Mouse (Mus musculus) kidney, adult 10 weeks (tissue): ENCODE data around the gene Sirpb1b. TPM values are rescaled to one million over a fixed set of nuclear protein-coding genes. Genes with fewer than 3 reads are reported as not detected.

Source experiments
- polyA plus RNA-seq: library from polyadenylated mRNA; stranded (reverse); fragments of 350-450 nt; fragmentation: Illumina TruSeq; extraction: RNeasy Lipid Tissue Mini Kit (QIAGEN cat#74804); gene quantifications from one replicate; pipeline ENCODE4 v1.2.3, GENCODE M21; 2014; ENCODE audit warnings: low read depth, low replicate concordance

Sirpb1b gene
- polyA plus RNA-seq, result not detected

DNA sequence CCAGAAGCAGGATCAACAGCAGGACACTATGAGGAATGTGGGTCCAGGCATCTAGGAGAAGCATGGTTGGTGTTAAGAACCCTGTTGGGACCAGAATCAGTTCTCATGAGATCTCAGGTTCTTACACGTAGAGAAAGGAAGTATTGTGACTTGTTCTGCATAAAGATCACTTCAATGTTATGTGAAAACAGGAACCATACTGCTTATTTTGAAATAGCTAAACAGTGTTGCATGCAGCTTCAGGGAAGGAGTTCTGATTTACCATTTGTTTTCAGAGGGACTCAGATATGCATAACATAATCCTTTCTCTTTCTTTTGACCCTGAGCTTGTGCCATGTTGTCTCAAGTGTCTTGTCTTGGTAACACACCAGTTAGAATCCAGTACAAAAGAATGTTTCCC, at the start of gene Sirpb1b:
Gene Sirpb1b (minus strand): TSS at position 179 of the 400 bp plus-strand sequence.

Other genes starting within 250 kb of the Sirpb1b start
- gene Gm9733, start 242.8 kb downstream of the Sirpb1b start, polyA plus RNA-seq, result not detected
- gene Sirpb1a, start 148.5 kb downstream of the Sirpb1b start, polyA plus RNA-seq, result 0.81 TPM